Mouse (Mus musculus) forebrain, embryonic 14.5 days (tissue): ENCODE results near the gene Rpl23. TPM values are rescaled to one million over a fixed set of nuclear protein-coding genes. Genes with fewer than 3 reads are reported as not detected.
"Not testable (repeated sequence)": the region's sequence is repeated elsewhere in the genome, so short reads cannot be mapped to it uniquely, and the experiment has no call there.

Source experiments
- ATAC-seq: fragments of 200-750 bp; cut with Nextera tagmentation; 2 replicates; pipeline ENCODE4 v1.8.0; 2017; ENCODE audit warnings: mild to moderate bottlenecking, moderate library complexity
- DNase-seq: peaks from one replicate; pipeline ENCODE4 v3.0.0-alpha.2; 2015; ENCODE audit warnings: low spot score
- H3K27ac ChIP-seq: fragments of 300-500 bp; sonication (generic); 2 replicates; pipeline ENCODE4 v1.5.1; 2014; ENCODE audit warnings: low read depth, mild to moderate bottlenecking, control low read depth, low read length, moderate library complexity
- H3K27me3 ChIP-seq: fragments of 300-500 bp; sonication (generic); replicated peaks from 2 replicates; pipeline ENCODE4 v1.6.1; 2014; ENCODE audit warnings: low read length, control low read depth, mixed read lengths; ENCODE audit not compliant: control insufficient read depth, insufficient read depth
- H3K36me3 ChIP-seq: fragments of 300-500 bp; sonication (generic); 2 replicates; pipeline ENCODE4 v1.6.1; 2014; ENCODE audit warnings: low read length, control low read depth; ENCODE audit not compliant: control insufficient read depth, insufficient read depth
- H3K4me1 ChIP-seq: fragments of 300-500 bp; sonication (generic); 2 replicates; pipeline ENCODE4 v1.6.1; 2014; ENCODE audit warnings: antibody characterized with exemption, low read length, control low read depth; ENCODE audit not compliant: control insufficient read depth, insufficient read depth
- H3K4me2 ChIP-seq: fragments of 300-500 bp; sonication (generic); 2 replicates; pipeline ENCODE4 v1.6.1; 2014; ENCODE audit warnings: mild to moderate bottlenecking, control low read depth, low read length
- H3K4me3 ChIP-seq: fragments of 300-500 bp; sonication (generic); 2 replicates; pipeline ENCODE4 v1.5.1; 2014; ENCODE audit warnings: low read depth, low read length, control low read depth
- H3K9ac ChIP-seq: fragments of 300-500 bp; sonication (generic); 2 replicates; pipeline ENCODE4 v1.6.1; 2014; ENCODE audit warnings: mild to moderate bottlenecking, low read length, control low read depth, moderate library complexity
- H3K9me3 ChIP-seq: fragments of 300-500 bp; sonication (generic); replicated peaks from 2 replicates; pipeline ENCODE4 v1.6.1; 2016; ENCODE audit warnings: low read length, control low read depth, mixed read lengths; ENCODE audit not compliant: control insufficient read depth
- WGBS: fragments of 180-500 bp; shearing (Covaris S2); extraction: QIAGEN DNeasy Blood & Tissue Kit; methylation state at CpG from one replicate; pipeline ENCODE4 v1.1.7; 2014; 5-methylcytosine and 5-hydroxymethylcytosine counted together
- polyA plus RNA-seq: library from polyadenylated mRNA; unstranded; fragments of >200 nt; fragmentation: Nextera tagmentation; extraction: Ambion mirVana; gene quantifications from 2 replicates; pipeline ENCODE4 v1.2.1, GENCODE M21; 2014

The Rpl23 gene
- polyA plus RNA-seq, 1 experiment from 2014 or later = 451 TPM

GRCm38 (mm10) chr11:97798083-97798435, 15.8 kb upstream of the Rpl23 start:
- WGBS = 29% methylated on average over 8 of the region's 8 CpGs
- no peak for DNase-seq

GRCm38 (mm10) chr11:97797369-97798082, 15.3 kb upstream of the Rpl23 start:
- H3K9me3 ChIP-seq = no peaks in the 10 kb centered on the region
- H3K4me2 ChIP-seq = no peak overlapping the region
- no peaks in the 10 kb centered on the region for H3K36me3 ChIP-seq
- no peaks in the 10 kb centered on the region for H3K27me3 ChIP-seq
- H3K9ac ChIP-seq = no peak overlapping the region
- WGBS = 60% methylated on average over 15 of the region's 15 CpGs
- DNase-seq (no peak), ATAC-seq (no peak)
- no peak overlapping the region for H3K4me3 ChIP-seq
- no peak overlapping the region for H3K27ac ChIP-seq
- H3K4me1 ChIP-seq = peaks cover 17% of the 10 kb centered on the region

More at GRCm38 (mm10) chr11:97798083-97798435, 15.8 kb upstream of the Rpl23 start:
- no peak overlapping the region for H3K4me2 ChIP-seq
- H3K4me3 ChIP-seq = 0 out of 2 replicates have a peak overlapping the region, but pooled peaks have one; percentile 98
- H3K9me3 ChIP-seq = no peaks in the 10 kb centered on the region
- H3K27ac ChIP-seq = no peak overlapping the region
- no peak overlapping the region for H3K9ac ChIP-seq
- H3K36me3 ChIP-seq = no peaks in the 10 kb centered on the region
- H3K4me1 ChIP-seq = peaks cover 18% of the 10 kb centered on the region
- H3K27me3 ChIP-seq = no peaks in the 10 kb centered on the region
- no peak for ATAC-seq

- 5% methylated on average over 6 of the region's 6 CpGs for WGBS
- Histone ChIP-seq H3K9ac (no peak overlapping the region), H3K4me2 (no peak overlapping the region), H3K9me3 (no peaks in the 10 kb centered on the region), H3K27ac (no peak overlapping the region), H3K4me3 (no peak overlapping the region), H3K4me1 (peaks cover 11% of the 10 kb centered on the region), H3K36me3 (no peaks in the 10 kb centered on the region), H3K27me3 (no peaks in the 10 kb centered on the region)
- peak; percentile 69 for DNase-seq
- ATAC-seq = no peak
Observed at GRCm38 (mm10) chr11:97796910-97797309, 14.7 kb upstream of the Rpl23 start.

GRCm38 (mm10) chr11:97793165-97793564, 10.9 kb upstream of the Rpl23 start:
- H3K36me3 ChIP-seq = no peaks in the 10 kb centered on the region
- ATAC-seq (no peak), DNase-seq (peak; percentile 76)
- H3K27me3 ChIP-seq = no peaks in the 10 kb centered on the region
- H3K4me2 ChIP-seq = no peak overlapping the region
- no peak overlapping the region for H3K27ac ChIP-seq
- H3K9me3 ChIP-seq = no peaks in the 10 kb centered on the region
- H3K9ac ChIP-seq = no peak overlapping the region
- no peak overlapping the region for H3K4me3 ChIP-seq
- no peaks in the 10 kb centered on the region for H3K4me1 ChIP-seq
- 6% methylated on average over 2 of the region's 2 CpGs for WGBS

- not testable (repeated sequence) for H3K4me3 ChIP-seq
Observed at GRCm38 (mm10) chr11:97790778-97791438, 8.7 kb upstream of the Rpl23 start.

GRCm38 (mm10) chr11:97789727-97790126, 7.5 kb upstream of the Rpl23 start:
- H3K4me2 ChIP-seq = no peak overlapping the region
- H3K27ac ChIP-seq = no peak overlapping the region
- H3K9me3 ChIP-seq = no peaks in the 10 kb centered on the region
- H3K4me3 ChIP-seq = no peak overlapping the region
- no peak overlapping the region for H3K9ac ChIP-seq
- H3K36me3 ChIP-seq = no peaks in the 10 kb centered on the region
- DNase-seq (no peak), ATAC-seq (no peak)
- H3K27me3 ChIP-seq = no peaks in the 10 kb centered on the region
- H3K4me1 ChIP-seq = no peaks in the 10 kb centered on the region
- 93% methylated on average over 5 of the region's 5 CpGs for WGBS

More at GRCm38 (mm10) chr11:97790778-97791438, 8.7 kb upstream of the Rpl23 start:
- WGBS = 90% methylated on average over 2 of the region's 2 CpGs
- not testable (repeated sequence) for H3K9ac ChIP-seq, ATAC-seq, H3K4me1 ChIP-seq, H3K4me2 ChIP-seq, H3K36me3 ChIP-seq, H3K27ac ChIP-seq, H3K27me3 ChIP-seq, H3K9me3 ChIP-seq, DNase-seq

- WGBS = 87% methylated on average over 3 of the region's 3 CpGs
- Histone ChIP-seq H3K27me3 (no peaks in the 10 kb centered on the region), H3K27ac (no peak overlapping the region)
Observed at GRCm38 (mm10) chr11:97787961-97788360, 5.7 kb upstream of the Rpl23 start.

GRCm38 (mm10) chr11:97782564-97782895, 293 bp upstream of the Rpl23 start:
- Histone ChIP-seq H3K4me2 (peak overlapping the region; percentile 50), H3K4me1 (peaks cover 10% of the 10 kb centered on the region), H3K27me3 (no peaks in the 10 kb centered on the region), H3K27ac (peak overlapping the region; percentile 29; the same call in 1 of the 2 replicates), H3K36me3 (peaks cover 34% of the 10 kb centered on the region), H3K4me3 (peak overlapping the region; percentile 93), H3K9ac (peak overlapping the region; percentile 78), H3K9me3 (no peaks in the 10 kb centered on the region)
- no peak for ATAC-seq
- WGBS = under 1% methylated on average over 10 of the region's 10 CpGs
- DNase-seq = no peak

More at GRCm38 (mm10) chr11:97787961-97788360, 5.7 kb upstream of the Rpl23 start:
- Histone ChIP-seq H3K36me3 (no peaks in the 10 kb centered on the region), H3K9ac (no peak overlapping the region), H3K9me3 (no peaks in the 10 kb centered on the region), H3K4me2 (no peak overlapping the region), H3K4me3 (no peak overlapping the region), H3K4me1 (no peaks in the 10 kb centered on the region)
- DNase-seq = no peak
- no peak for ATAC-seq

GRCm38 (mm10) chr11:97781478-97781831, 782 bp downstream of the Rpl23 start:
- 2% methylated on average over 11 of the region's 11 CpGs for WGBS
- 0 out of 2 replicates have a peak overlapping the region, but pooled peaks have one; percentile 92 for H3K27ac ChIP-seq
- H3K4me1 ChIP-seq = peaks cover 10% of the 10 kb centered on the region
- no peak for DNase-seq
- H3K4me2 ChIP-seq = peak overlapping the region; percentile 83
- no peaks in the 10 kb centered on the region for H3K27me3 ChIP-seq
- no peaks in the 10 kb centered on the region for H3K9me3 ChIP-seq
- peak overlapping the region; percentile 93 for H3K4me3 ChIP-seq
- no peak for ATAC-seq
- peaks cover 45% of the 10 kb centered on the region for H3K36me3 ChIP-seq
- H3K9ac ChIP-seq = peak overlapping the region; percentile 95
